Mouse (Mus musculus): ENCODE measurements around the gene Disc1. TPM values are rescaled to one million over a fixed set of nuclear protein-coding genes. Genes with fewer than 3 reads are reported as not detected.

The Disc1 gene
- total and polyA plus RNA-seq, 3 experiments = not detected

- Histone ChIP-seq H3K4me2 (ENCODE audit: insufficient read depth, low read depth, poor library complexity, severe bottlenecking) (no peak overlapping the region), H3K36me3 (replicated peaks in 1 of 2; ENCODE audit: control insufficient read depth in 1 of 2, insufficient read depth in 1 of 2, low read length in 1 of 2) (no peaks in the 10 kb centered on the region), H3K4me3 (replicated peaks in 1 of 3; ENCODE audit: low read depth in 2 of 3, low read length in 2 of 3, poor library complexity in 1 of 3) (no peak overlapping the region), H3K27me3 (replicated peaks) (no peaks in the 10 kb centered on the region), H3K4me1 (ENCODE audit: control insufficient read depth in 1 of 2, insufficient read depth in 2 of 2) (peaks cover 3% of the 10 kb centered on the region in 2 experiments; a peak in 3 of 4 replicates), H3K9me3 (replicated peaks; ENCODE audit: low read length) (no peaks in the 10 kb centered on the region), H3K9ac (ENCODE audit: insufficient read depth, low read depth) (no peak overlapping the region), H3K27ac (ENCODE audit: insufficient read depth, low read depth) (no peak overlapping the region), H3K79me2 (replicated peaks; ENCODE audit: control insufficient read depth, extremely low read depth, insufficient read depth, poor library complexity, severe bottlenecking) (no peaks in the 10 kb centered on the region)
- in situ Hi-C loops (cut with MboI; ENCODE audit: low pct_ligation_motif_present, low pct_unique_long_range_greater_than_20kb, low sequenced_read_pairs) (no loop called here), dilution Hi-C loops (cut with MboI; ENCODE audit: extremely low pct_ligation_motif_present, extremely low pct_unique_long_range_greater_than_20kb, low sequenced_read_pairs) (no loop called here)
- no peak for TF ChIP-seq ZNF384 (IDR thresholded peaks at IDR 0.05; ENCODE audit: low read depth, low read length)
- no peak for TF ChIP-seq GABPA (IDR thresholded peaks at IDR 0.05; ENCODE audit: insufficient replicate concordance, low read depth, low read length)
- no peak for TF ChIP-seq BHLHE40 (IDR thresholded peaks at IDR 0.05; ENCODE audit: low read depth, low read length)
- no peak for TF ChIP-seq EP300 (IDR thresholded peaks at IDR 0.05; ENCODE audit: low read length)
- no peak for TF ChIP-seq JUN (IDR thresholded peaks at IDR 0.05; ENCODE audit: insufficient read depth, low read depth, low read length)
- TF ChIP-seq POLR2AphosphoS2 (IDR thresholded peaks at IDR 0.05; ENCODE audit: low read depth, low read length) = no peak
- no peak for TF ChIP-seq MEF2A (IDR thresholded peaks at IDR 0.05; ENCODE audit: borderline replicate concordance, low read depth, low read length)
- TF ChIP-seq CTCF (conservative IDR thresholded peaks at IDR 0.05 in 1 of 2, IDR thresholded peaks at IDR 0.05 in 1 of 2; ENCODE audit: low read depth in 2 of 2, low read length in 2 of 2) = no peak
- TF ChIP-seq SIN3A (IDR thresholded peaks at IDR 0.05; ENCODE audit: low read length) = no peak
- no peak for DNase-seq (ENCODE audit: extremely low read depth)
These were observed 61.3 kb downstream of the Disc1 start for GRCm38 (mm10) chr8:125115321-125115720.

GRCm38 (mm10) chr8:125116616-125117015 lies 62.6 kb downstream of the Disc1 start:
- Histone ChIP-seq H3K27ac (ENCODE audit: insufficient read depth, low read depth) (no peak overlapping the region), H3K79me2 (replicated peaks; ENCODE audit: control insufficient read depth, extremely low read depth, insufficient read depth, poor library complexity, severe bottlenecking) (no peaks in the 10 kb centered on the region), H3K9me3 (replicated peaks; ENCODE audit: low read length) (no peaks in the 10 kb centered on the region), H3K4me3 (replicated peaks in 1 of 3; ENCODE audit: low read depth in 2 of 3, low read length in 2 of 3, poor library complexity in 1 of 3) (no peak overlapping the region), H3K9ac (ENCODE audit: insufficient read depth, low read depth) (no peak overlapping the region), H3K36me3 (replicated peaks in 1 of 2; ENCODE audit: control insufficient read depth in 1 of 2, insufficient read depth in 1 of 2, low read length in 1 of 2) (no peaks in the 10 kb centered on the region), H3K4me1 (ENCODE audit: control insufficient read depth in 1 of 2, insufficient read depth in 2 of 2) (peaks cover 3% of the 10 kb centered on the region in 2 experiments; a peak in 3 of 4 replicates), H3K4me2 (ENCODE audit: insufficient read depth, low read depth, poor library complexity, severe bottlenecking) (no peak overlapping the region), H3K27me3 (replicated peaks) (no peaks in the 10 kb centered on the region)
- TF ChIP-seq KAT2A (IDR thresholded peaks at IDR 0.05; ENCODE audit: insufficient replicate concordance, low read length) = no peak
- no peak for TF ChIP-seq MEF2A (IDR thresholded peaks at IDR 0.05; ENCODE audit: borderline replicate concordance, low read depth, low read length)
- TF ChIP-seq RAD21 (IDR thresholded peaks at IDR 0.05; ENCODE audit: low read depth, low read length) = peak; percentile 56
- peak; percentile 57 to 77; a peak in 3 of 4 replicates for TF ChIP-seq CTCF (conservative IDR thresholded peaks at IDR 0.05 in 1 of 2, IDR thresholded peaks at IDR 0.05 in 1 of 2; ENCODE audit: low read depth in 2 of 2, low read length in 2 of 2)
- TF ChIP-seq SMC3 (IDR thresholded peaks at IDR 0.05; ENCODE audit: low read depth, low read length) = peak; percentile 60
- no peak for TF ChIP-seq ZKSCAN1 (IDR thresholded peaks at IDR 0.05; ENCODE audit: borderline replicate concordance, low read depth, low read length)
- TF ChIP-seq MAX (IDR thresholded peaks at IDR 0.05; ENCODE audit: low read length) = no peak
- TF ChIP-seq CHD2 (IDR thresholded peaks at IDR 0.05; ENCODE audit: low read length) = no peak
- DNase-seq (ENCODE audit: extremely low read depth) = peak; percentile 64
- in situ Hi-C loops (cut with MboI; ENCODE audit: low pct_ligation_motif_present, low pct_unique_long_range_greater_than_20kb, low sequenced_read_pairs) = no loop called here
- dilution Hi-C loops (cut with MboI; ENCODE audit: extremely low pct_ligation_motif_present, extremely low pct_unique_long_range_greater_than_20kb, low sequenced_read_pairs) = no loop called here
